Mouse (Mus musculus): ENCODE data around the gene Gm21860. TPM values are rescaled to one million over a fixed set of nuclear protein-coding genes. Genes with fewer than 3 reads are reported as not detected.

The Gm21860 gene
- polyA plus RNA-seq (2014; fragmentation: Illumina TruSeq; extraction: RNeasy Lipid Tissue Mini Kit (QIAGEN cat#74804); ENCODE audit: insufficient read depth, low read depth, low replicate concordance): not detected

DNA sequence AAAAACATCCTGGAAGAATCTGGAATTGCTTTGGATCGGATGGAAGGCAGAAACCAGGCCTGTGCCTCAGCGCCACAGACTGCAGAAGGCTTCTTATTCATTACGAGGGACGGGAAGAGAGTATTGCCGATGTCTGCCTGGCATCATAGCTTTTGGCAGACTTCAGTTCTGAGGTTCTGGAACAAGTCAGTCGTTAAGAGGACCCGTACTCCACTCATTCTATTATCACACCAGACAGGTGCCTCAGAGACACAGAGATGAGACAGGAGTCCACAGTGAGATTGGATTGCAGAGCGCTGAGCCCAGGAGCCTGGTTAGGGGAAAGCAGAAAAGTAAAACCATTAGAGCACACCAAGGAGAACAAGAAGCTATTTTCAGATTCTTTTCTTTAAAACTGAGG is at the start of gene Gm21860:
TSS of gene Gm21860 (minus strand) at position 101 of the 400 bp plus-strand sequence.

DNA sequence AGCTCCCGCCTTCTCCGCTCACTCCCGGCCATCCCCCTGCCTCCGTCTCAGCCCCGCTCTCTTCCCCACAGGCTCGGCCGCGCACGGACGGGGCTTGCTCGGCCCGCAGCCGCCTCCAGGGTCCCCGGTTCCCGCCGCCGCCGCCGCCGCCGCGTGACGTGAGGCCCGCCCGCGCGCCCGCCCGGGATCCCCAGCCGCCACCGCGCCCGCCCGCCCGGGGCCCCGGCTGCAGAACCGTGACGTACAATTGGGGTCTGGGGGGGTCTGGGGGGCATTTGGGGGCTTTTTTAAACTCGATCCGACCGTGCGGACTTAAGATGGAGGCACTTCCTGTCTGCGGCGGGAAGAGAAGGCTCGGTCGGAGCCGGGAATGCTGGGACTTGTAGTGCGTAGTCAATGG is 29.8 kb upstream of the Gm21860 start, which contains the start of gene Gm47283:
TSS of gene Gm47283 (plus strand) at position 301 of the 400 bp plus-strand sequence.

Other genes starting within 250 kb of the Gm21860 start
- not detected for gene Gm47283, start 29.9 kb upstream of the Gm21860 start, polyA plus RNA-seq (2014; fragmentation: Illumina TruSeq; extraction: RNeasy Lipid Tissue Mini Kit (QIAGEN cat#74804); ENCODE audit: insufficient read depth, low read depth, low replicate concordance)
- gene Gm21748, start 84.4 kb upstream of the Gm21860 start, polyA plus RNA-seq (2014; fragmentation: Illumina TruSeq; extraction: RNeasy Lipid Tissue Mini Kit (QIAGEN cat#74804); ENCODE audit: insufficient read depth, low read depth, low replicate concordance): not detected

Measured in lung, adult 10 weeks (tissue).